Mouse (Mus musculus) heart, embryonic 15.5 days (tissue): ENCODE data around the gene Bmyc. TPM values are rescaled to one million over a fixed set of nuclear protein-coding genes. Genes with fewer than 3 reads are reported as not detected.
"Not testable (repeated sequence)": the region's sequence is repeated elsewhere in the genome, so short reads cannot be mapped to it uniquely, and the experiment has no call there.

ENCODE experiments used
- ATAC-seq: fragments of 200-750 bp; cut with Nextera tagmentation; replicated peaks from 2 replicates; pipeline ENCODE4 v1.8.0; 2017; ENCODE audit warnings: low read depth, moderate TSS enrichment; ENCODE audit not compliant: insufficient number of reproducible peaks, insufficient read depth, low FRiP score
- H3K27ac ChIP-seq: fragments of 300-500 bp; sonication (generic); 2 replicates; pipeline ENCODE4 v1.5.1; 2015; ENCODE audit warnings: mild to moderate bottlenecking, inconsistent platforms
- H3K27me3 ChIP-seq: fragments of 300-500 bp; sonication (generic); 2 replicates; pipeline ENCODE4 v1.6.1; 2015; ENCODE audit warnings: inconsistent platforms
- H3K36me3 ChIP-seq: fragments of 300-500 bp; sonication (generic); 2 replicates; pipeline ENCODE4 v1.6.1; 2015; ENCODE audit warnings: mild to moderate bottlenecking, inconsistent platforms
- H3K4me1 ChIP-seq: fragments of 300-500 bp; sonication (generic); replicated peaks from 2 replicates; pipeline ENCODE4 v1.6.1; 2015; ENCODE audit warnings: inconsistent platforms
- H3K4me2 ChIP-seq: fragments of 300-500 bp; sonication (generic); 2 replicates; pipeline ENCODE4 v1.6.1; 2015; ENCODE audit warnings: inconsistent platforms, mild to moderate bottlenecking, moderate library complexity
- H3K4me3 ChIP-seq: fragments of 300-500 bp; sonication (generic); 2 replicates; pipeline ENCODE4 v1.5.1; 2015; ENCODE audit warnings: mild to moderate bottlenecking, inconsistent platforms
- H3K9ac ChIP-seq: fragments of 300-500 bp; sonication (generic); 2 replicates; pipeline ENCODE4 v1.6.1; 2015; ENCODE audit warnings: mild to moderate bottlenecking, inconsistent platforms
- H3K9me3 ChIP-seq: fragments of 300-500 bp; sonication (generic); replicated peaks from 2 replicates; pipeline ENCODE4 v1.6.1; 2016; ENCODE audit warnings: inconsistent platforms
- WGBS: fragments of 180-500 bp; shearing (Covaris S2); methylation state at CpG from one replicate; pipeline ENCODE4 v1.1.7; 2015; ENCODE audit warnings: mixed read lengths; 5-methylcytosine and 5-hydroxymethylcytosine counted together
- polyA plus RNA-seq: library from polyadenylated mRNA; unstranded; fragments of >200 nt; fragmentation: Nextera tagmentation; extraction: Ambion mirVana; gene quantifications from 2 replicates; pipeline ENCODE4 v1.2.1, GENCODE M21; 2015

Bmyc gene
- polyA plus RNA-seq, 1 experiment from 2014 or later, result 44.7 TPM

- ATAC-seq, result no peak
- Histone ChIP-seq H3K36me3 (no peaks in the 10 kb centered on the region), H3K4me3 (no peak overlapping the region), H3K9me3 (no peaks in the 10 kb centered on the region), H3K4me2 (no peak overlapping the region), H3K9ac (no peak overlapping the region), H3K4me1 (no peaks in the 10 kb centered on the region), H3K27me3 (no peaks in the 10 kb centered on the region; the same call in 1 of the 2 replicates), H3K27ac (no peak overlapping the region)
- WGBS, result 52% methylated on average over 4 of the region's 4 CpGs
Observed at GRCm38 (mm10) chr2:25686941-25687340, 19.6 kb upstream of the Bmyc start.

- Histone ChIP-seq H3K4me1 (no peaks in the 10 kb centered on the region), H3K27me3 (no peaks in the 10 kb centered on the region), H3K27ac (no peak overlapping the region), H3K4me2 (no peak overlapping the region), H3K36me3 (no peaks in the 10 kb centered on the region), H3K9ac (no peak overlapping the region), H3K9me3 (no peaks in the 10 kb centered on the region), H3K4me3 (no peak overlapping the region)
- ATAC-seq, result no peak
Observed at GRCm38 (mm10) chr2:25694605-25695004, 11.9 kb upstream of the Bmyc start.

GRCm38 (mm10) chr2:25696951-25697350 lies 9.6 kb upstream of the Bmyc start:
- H3K4me1 ChIP-seq, result no peaks in the 10 kb centered on the region
- WGBS, result 44% methylated on average over 4 of the region's 4 CpGs
- no peak overlapping the region for H3K4me2 ChIP-seq
- H3K27ac ChIP-seq, result no peak overlapping the region
- ATAC-seq, result no peak
- H3K9me3 ChIP-seq, result no peaks in the 10 kb centered on the region
- H3K27me3 ChIP-seq, result no peaks in the 10 kb centered on the region
- no peak overlapping the region for H3K4me3 ChIP-seq
- no peak overlapping the region for H3K9ac ChIP-seq
- no peaks in the 10 kb centered on the region for H3K36me3 ChIP-seq

GRCm38 (mm10) chr2:25698696-25699095 lies 7.8 kb upstream of the Bmyc start:
- Histone ChIP-seq H3K4me2 (no peak overlapping the region), H3K4me3 (no peak overlapping the region), H3K4me1 (no peaks in the 10 kb centered on the region), H3K27ac (no peak overlapping the region), H3K27me3 (no peaks in the 10 kb centered on the region), H3K9me3 (no peaks in the 10 kb centered on the region), H3K9ac (no peak overlapping the region), H3K36me3 (no peaks in the 10 kb centered on the region)
- WGBS, result 85% methylated on average over 2 of the region's 2 CpGs
- ATAC-seq, result no peak

- not testable (repeated sequence) for H3K27me3 ChIP-seq, H3K4me2 ChIP-seq, H3K4me1 ChIP-seq, ATAC-seq, H3K36me3 ChIP-seq, H3K27ac ChIP-seq, H3K4me3 ChIP-seq, H3K9me3 ChIP-seq, H3K9ac ChIP-seq
- WGBS, result 66% methylated on average over 3 of the region's 3 CpGs
Observed at GRCm38 (mm10) chr2:25699743-25700142, 6.8 kb upstream of the Bmyc start, which contains the start of gene Obp2a. Obp2a (plus strand) TSS chr2:25700043.

GRCm38 (mm10) chr2:25701001-25701400 lies 5.5 kb upstream of the Bmyc start:
- no peak overlapping the region for H3K27ac ChIP-seq
- 68% methylated on average over 5 of the region's 5 CpGs for WGBS
- ATAC-seq, result no peak
- H3K9me3 ChIP-seq, result no peaks in the 10 kb centered on the region
- no peaks in the 10 kb centered on the region for H3K4me1 ChIP-seq
- no peaks in the 10 kb centered on the region for H3K36me3 ChIP-seq
- H3K9ac ChIP-seq, result no peak overlapping the region
- no peaks in the 10 kb centered on the region for H3K27me3 ChIP-seq
- no peak overlapping the region for H3K4me3 ChIP-seq
- H3K4me2 ChIP-seq, result no peak overlapping the region

GRCm38 (mm10) chr2:25703706-25704105 lies 2.8 kb upstream of the Bmyc start:
- no peak overlapping the region for H3K9ac ChIP-seq
- no peaks in the 10 kb centered on the region for H3K27me3 ChIP-seq
- H3K27ac ChIP-seq, result no peak overlapping the region
- ATAC-seq, result no peak
- no peak overlapping the region for H3K4me2 ChIP-seq
- no peak overlapping the region for H3K4me3 ChIP-seq
- WGBS, result 31% methylated on average over 4 of the region's 4 CpGs
- peaks cover 13% of the 10 kb centered on the region for H3K4me1 ChIP-seq
- no peaks in the 10 kb centered on the region for H3K9me3 ChIP-seq
- H3K36me3 ChIP-seq, result no peaks in the 10 kb centered on the region

- no peak for ATAC-seq
- no peak overlapping the region for H3K27ac ChIP-seq
- peak overlapping the region; percentile 23; the same call in 1 of the 2 replicates for H3K4me2 ChIP-seq
- H3K27me3 ChIP-seq, result no peaks in the 10 kb centered on the region
- H3K4me3 ChIP-seq, result no peak overlapping the region
- no peaks in the 10 kb centered on the region for H3K36me3 ChIP-seq
- H3K9ac ChIP-seq, result no peak overlapping the region
- H3K9me3 ChIP-seq, result no peaks in the 10 kb centered on the region
- WGBS, result 74% methylated on average over 2 of the region's 2 CpGs
- peaks cover 13% of the 10 kb centered on the region for H3K4me1 ChIP-seq
Observed at GRCm38 (mm10) chr2:25708121-25708520, 1.6 kb downstream of the Bmyc start.

- WGBS, result 97% methylated on average over 1 of the region's 1 CpGs
- ATAC-seq, H3K4me3 ChIP-seq, H3K27ac ChIP-seq, H3K9ac ChIP-seq, H3K9me3 ChIP-seq, H3K27me3 ChIP-seq, H3K36me3 ChIP-seq, H3K4me2 ChIP-seq: not testable (repeated sequence)
- peaks cover 13% of the 10 kb centered on the region for H3K4me1 ChIP-seq
Observed at GRCm38 (mm10) chr2:25709056-25709455, 2.5 kb downstream of the Bmyc start.

- not testable (repeated sequence) for H3K27ac ChIP-seq, H3K36me3 ChIP-seq, H3K9me3 ChIP-seq, H3K4me2 ChIP-seq, H3K9ac ChIP-seq, H3K4me3 ChIP-seq, ATAC-seq, H3K27me3 ChIP-seq
- 64% methylated on average over 2 of the region's 2 CpGs for WGBS
- H3K4me1 ChIP-seq, result peaks cover 13% of the 10 kb centered on the region
Observed at GRCm38 (mm10) chr2:25709791-25710190, 3.3 kb downstream of the Bmyc start.

GRCm38 (mm10) chr2:25711641-25712040 lies 5.1 kb downstream of the Bmyc start:
- H3K36me3 ChIP-seq, H3K27me3 ChIP-seq, H3K4me1 ChIP-seq, H3K9me3 ChIP-seq, ATAC-seq, H3K4me2 ChIP-seq, H3K27ac ChIP-seq, H3K4me3 ChIP-seq, H3K9ac ChIP-seq: not testable (repeated sequence)
- 30% methylated on average over 3 of the region's 3 CpGs for WGBS

GRCm38 (mm10) chr2:25717222-25717621 lies 10.7 kb downstream of the Bmyc start:
- Histone ChIP-seq H3K27ac (no peak overlapping the region), H3K4me3 (no peak overlapping the region), H3K9ac (no peak overlapping the region), H3K4me2 (no peak overlapping the region), H3K27me3 (no peaks in the 10 kb centered on the region), H3K36me3 (no peaks in the 10 kb centered on the region), H3K4me1 (no peaks in the 10 kb centered on the region), H3K9me3 (no peaks in the 10 kb centered on the region)
- no peak for ATAC-seq
